Mouse (Mus musculus) stomach, postnatal 0 days (tissue): Measurements from ENCODE around the gene Timm8b.

ENCODE experiments used
- CTCF ChIP-seq: IDR thresholded peaks from 2 replicates; pipeline ENCODE4 v1.5.1; 2016; ENCODE audit warnings: antibody characterized with exemption, low read depth, mild to moderate bottlenecking, moderate library complexity
- EP300 ChIP-seq: optimal IDR thresholded peaks from 2 replicates; pipeline ENCODE3; 2016; ENCODE audit warnings: antibody characterized with exemption

- no peak for TF ChIP-seq CTCF
- TF ChIP-seq EP300: no peak
Measured at GRCm38 (mm10) chr9:50634270-50634669, 30.6 kb downstream of the Timm8b start.
